Mouse (Mus musculus) liver, embryonic 14.5 days (tissue): ENCODE results near the gene Spata2. TPM values are rescaled to one million over a fixed set of nuclear protein-coding genes. Genes with fewer than 3 reads are reported as not detected.
A peak's percentile ranks its signal among the peaks of the same experiment; 100 is the strongest.

Experiments used
- ATAC-seq: fragments of 200-750 bp; cut with Nextera tagmentation; 2 replicates; pipeline ENCODE4 v1.8.0; 2017; ENCODE audit warnings: moderate number of reproducible peaks, mild to moderate bottlenecking, moderate library complexity; ENCODE audit not compliant: insufficient read depth
- DNase-seq, 3 experiments: peaks; one replicate each; pipeline ENCODE4 v3.0.0-alpha.2; 2012 to 2013; ENCODE audit warnings: low read depth in 3 of 3, low spot score in 3 of 3
- H3K27ac ChIP-seq: fragments of 300-500 bp; sonication (generic); 2 replicates; pipeline ENCODE4 v1.5.1; 2014; ENCODE audit warnings: moderate library complexity, mild to moderate bottlenecking, control low read depth, inconsistent platforms
- H3K27me3 ChIP-seq: fragments of 300-500 bp; sonication (generic); 2 replicates; pipeline ENCODE4 v1.6.1; 2014; ENCODE audit warnings: mild to moderate bottlenecking, low read length, moderate library complexity; ENCODE audit not compliant: control insufficient read depth, insufficient read depth
- H3K36me3 ChIP-seq: fragments of 300-500 bp; sonication (generic); replicated peaks from 2 replicates; pipeline ENCODE4 v1.6.1; 2014; ENCODE audit warnings: low read depth; ENCODE audit not compliant: control insufficient read depth, insufficient read depth
- H3K4me1 ChIP-seq, 2 experiments: fragments of 200-500 bp in 1 of 2; fragments of 300-500 bp in 1 of 2; sonication (generic) in 1 of 2; replicated peaks; 2 replicates each; pipeline ENCODE4 v1.6.1; 2012 to 2014; ENCODE audit warnings: antibody characterized with exemption in 1 of 2, inconsistent platforms in 1 of 2, low read length in 1 of 2; ENCODE audit not compliant: control insufficient read depth in 2 of 2, insufficient read depth in 2 of 2
- H3K4me2 ChIP-seq: fragments of 300-500 bp; sonication (generic); 2 replicates; pipeline ENCODE4 v1.6.1; 2014; ENCODE audit warnings: low read depth, mild to moderate bottlenecking, control low read depth, moderate library complexity
- H3K4me3 ChIP-seq, 2 experiments: fragments of 200-500 bp in 1 of 2; fragments of 300-500 bp in 1 of 2; sonication (generic) in 1 of 2; 2 replicates each; pipeline ENCODE4 v1.5.1; 2012 to 2014; ENCODE audit warnings: low read depth in 2 of 2, low read length in 2 of 2, mild to moderate bottlenecking in 2 of 2, control low read depth in 1 of 2, inconsistent platforms in 1 of 2, moderate library complexity in 1 of 2; ENCODE audit not compliant: insufficient read depth in 1 of 2
- H3K9ac ChIP-seq: fragments of 300-500 bp; sonication (generic); replicated peaks from 2 replicates; pipeline ENCODE4 v1.6.1; 2014; ENCODE audit warnings: mild to moderate bottlenecking, control low read depth, moderate library complexity
- H3K9me3 ChIP-seq: fragments of 300-500 bp; sonication (generic); 2 replicates; pipeline ENCODE4 v1.6.1; 2016; ENCODE audit warnings: low read length, mixed read lengths; ENCODE audit not compliant: control insufficient read depth
- CTCF ChIP-seq: IDR thresholded peaks from 2 replicates; pipeline ENCODE4 v1.5.1; 2016; ENCODE audit warnings: antibody characterized with exemption, low read depth, control low read depth
- EP300 ChIP-seq: IDR thresholded peaks from 2 replicates; pipeline ENCODE4 v1.6.1; 2016; ENCODE audit warnings: antibody characterized with exemption, low read depth
- WGBS: fragments of 180-500 bp; shearing (Covaris S2); extraction: QIAGEN DNeasy Blood & Tissue Kit; methylation state at CpG from one replicate; pipeline ENCODE4 v1.1.7; 2014; ENCODE audit not compliant: insufficient replicate concordance; 5-methylcytosine and 5-hydroxymethylcytosine counted together
- polyA plus RNA-seq, 2 experiments: library from polyadenylated mRNA; depleted of rRNA in 1 of 2; stranded (reverse) in 1 of 2; unstranded in 1 of 2; fragments of >200 nt; fragmentation: Nextera tagmentation in 1 of 2; extraction: Ambion mirVana in 1 of 2; gene quantifications; 2 replicates each; pipeline versions ENCODE4 v1.2.1 to v1.2.3; 2012 to 2014

Gene Spata2
- polyA plus RNA-seq, 2 experiments, result 6.8 to 7.6 TPM

GRCm38 (mm10) chr2:167536320-167536945 lies 43.7 kb upstream of the Spata2 start:
- H3K4me1 ChIP-seq, result peaks cover 0 to 7% of the 10 kb centered on the region in 2 experiments; a peak in 1 of 4 replicates
- WGBS, result 15% methylated on average over 10 of the region's 10 CpGs
- no peaks in the 10 kb centered on the region for H3K36me3 ChIP-seq
- no peaks in the 10 kb centered on the region for H3K9me3 ChIP-seq
- ATAC-seq, result no peak
- no peak for TF ChIP-seq EP300
- TF ChIP-seq CTCF, result no peak
- no peak overlapping the region for H3K4me2 ChIP-seq
- no peak overlapping the region for H3K4me3 ChIP-seq
- no peak for DNase-seq
- no peak overlapping the region for H3K9ac ChIP-seq
- H3K27me3 ChIP-seq, result peaks cover 34% of the 10 kb centered on the region
- H3K27ac ChIP-seq, result no peak overlapping the region

GRCm38 (mm10) chr2:167533880-167534279 lies 41.2 kb upstream of the Spata2 start:
- Histone ChIP-seq H3K4me2 (no peak overlapping the region), H3K27me3 (peaks cover 25% of the 10 kb centered on the region), H3K4me3 (no peak overlapping the region), H3K36me3 (no peaks in the 10 kb centered on the region), H3K9ac (no peak overlapping the region), H3K4me1 (peaks cover 0 to 7% of the 10 kb centered on the region in 2 experiments; a peak in 1 of 4 replicates), H3K27ac (no peak overlapping the region), H3K9me3 (no peaks in the 10 kb centered on the region)
- DNase-seq (no peak), ATAC-seq (no peak)
- TF ChIP-seq EP300 (no peak), CTCF (no peak)

- no peaks in the 10 kb centered on the region for H3K36me3 ChIP-seq
- ATAC-seq, result no peak
- DNase-seq, result no peak
- H3K9me3 ChIP-seq, result no peaks in the 10 kb centered on the region
- no peak overlapping the region for H3K9ac ChIP-seq
- 0 out of 4 replicates have a peak, but pooled peaks cover 0 to 3% of the 10 kb centered on the region in 2 experiments for H3K4me1 ChIP-seq
- no peak overlapping the region for H3K4me3 ChIP-seq
- H3K27me3 ChIP-seq, result peaks cover 8% of the 10 kb centered on the region
- 16% methylated on average over 13 of the region's 13 CpGs for WGBS
- H3K4me2 ChIP-seq, result no peak overlapping the region
- TF ChIP-seq EP300 (no peak), CTCF (peak; percentile 96)
- no peak overlapping the region for H3K27ac ChIP-seq
These were observed 39.4 kb upstream of the Spata2 start for GRCm38 (mm10) chr2:167532131-167532530.

- Histone ChIP-seq H3K4me1 (0 out of 4 replicates have a peak, but pooled peaks cover 0 to 2% of the 10 kb centered on the region in 2 experiments), H3K4me2 (no peak overlapping the region), H3K27me3 (no peaks in the 10 kb centered on the region; the same call in 1 of the 2 replicates), H3K9me3 (no peaks in the 10 kb centered on the region), H3K4me3 (no peak overlapping the region), H3K36me3 (no peaks in the 10 kb centered on the region), H3K27ac (no peak overlapping the region), H3K9ac (no peak overlapping the region)
- no peak for ATAC-seq
- 53% methylated on average over 4 of the region's 4 CpGs for WGBS
- TF ChIP-seq CTCF (no peak), EP300 (no peak)
- no peak for DNase-seq
These were observed 37.8 kb upstream of the Spata2 start for GRCm38 (mm10) chr2:167530536-167530935.

- DNase-seq (no peak), ATAC-seq (no peak)
- Histone ChIP-seq H3K9me3 (no peaks in the 10 kb centered on the region), H3K36me3 (no peaks in the 10 kb centered on the region), H3K4me2 (no peak overlapping the region), H3K27ac (no peak overlapping the region), H3K4me3 (no peak overlapping the region), H3K27me3 (no peaks in the 10 kb centered on the region; the same call in 1 of the 2 replicates), H3K4me1 (0 out of 4 replicates have a peak, but pooled peaks cover 0 to 2% of the 10 kb centered on the region in 2 experiments), H3K9ac (no peak overlapping the region)
- TF ChIP-seq EP300 (no peak), CTCF (no peak)
- WGBS, result 50% methylated on average over 5 of the region's 5 CpGs
These were observed 37.3 kb upstream of the Spata2 start for GRCm38 (mm10) chr2:167529935-167530513.
